Mouse (Mus musculus) stomach, postnatal 0 days (tissue): Measurements from ENCODE around the gene Arid3c.

Source experiments
- CTCF ChIP-seq: IDR thresholded peaks from 2 replicates; pipeline ENCODE4 v1.5.1; 2016; ENCODE audit warnings: antibody characterized with exemption, low read depth, mild to moderate bottlenecking, moderate library complexity
- EP300 ChIP-seq: optimal IDR thresholded peaks from 2 replicates; pipeline ENCODE3; 2016; ENCODE audit warnings: antibody characterized with exemption

DNA sequence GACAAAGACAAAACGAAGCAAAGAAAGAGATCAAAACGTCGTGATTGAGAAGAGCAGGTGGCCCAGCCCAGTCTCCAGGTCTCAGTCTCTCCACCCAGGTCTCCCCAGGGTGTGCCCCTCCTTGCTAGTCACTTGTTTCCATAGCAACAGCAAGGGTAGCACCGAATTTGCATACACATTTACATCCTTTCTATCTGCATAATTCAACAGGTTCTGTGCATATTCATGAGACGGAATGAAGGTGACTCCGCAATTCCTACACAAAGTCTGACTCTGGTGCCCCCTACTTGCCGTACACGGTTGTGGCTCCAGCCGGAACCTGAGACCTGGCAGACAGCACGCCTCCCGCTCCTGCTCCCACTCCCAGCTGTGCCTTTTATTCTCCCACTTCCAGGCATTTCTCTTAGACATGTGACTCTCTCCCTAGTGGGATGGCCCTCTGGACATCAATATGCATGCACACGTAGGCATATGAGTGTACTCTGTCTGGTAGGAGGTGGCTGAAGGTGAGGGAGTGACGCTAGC is 23.9 kb downstream of the Arid3c start:
- TF ChIP-seq EP300 (no peak), CTCF (peak; percentile 78)
